Mouse (Mus musculus): Measurements from ENCODE around the gene Csrnp2. TPM values are rescaled to one million over a fixed set of nuclear protein-coding genes. Genes with fewer than 3 reads are reported as not detected.

The Csrnp2 gene
- polyA plus RNA-seq, 1 experiment: not detected

- no peak overlapping the region for H3K4me3 ChIP-seq (ENCODE audit: insufficient read depth, low read depth, low read length)
- H3K27ac ChIP-seq (ENCODE audit: insufficient read depth, low read depth, low read length): no peak overlapping the region
- TF ChIP-seq CTCF (IDR thresholded peaks at IDR 0.05; ENCODE audit: insufficient read depth, low read depth, low read length) (no peak), POLR2A (IDR thresholded peaks at IDR 0.05; ENCODE audit: insufficient read depth, low read depth, low read length) (no peak)
- WGBS: 81% methylated on average over 2 of the region's 2 CpGs
- H3K4me1 ChIP-seq (ENCODE audit: control insufficient read depth, insufficient read depth, low read length): peaks cover 22% of the 10 kb centered on the region
These were observed 29.9 kb downstream of the Csrnp2 start for GRCm38 (mm10) chr15:100465432-100465831.

- H3K4me1 ChIP-seq (ENCODE audit: control insufficient read depth, insufficient read depth, low read length): peaks cover 16% of the 10 kb centered on the region
- 22% methylated on average over 6 of the region's 6 CpGs for WGBS
- no peak overlapping the region for H3K27ac ChIP-seq (ENCODE audit: insufficient read depth, low read depth, low read length)
- no peak overlapping the region for H3K4me3 ChIP-seq (ENCODE audit: insufficient read depth, low read depth, low read length)
- 0 out of 2 replicates have a peak, but pooled peaks have one; percentile 29 for TF ChIP-seq CTCF (IDR thresholded peaks at IDR 0.05; ENCODE audit: insufficient read depth, low read depth, low read length)
- TF ChIP-seq POLR2A (IDR thresholded peaks at IDR 0.05; ENCODE audit: insufficient read depth, low read depth, low read length): no peak
These were observed 31.6 kb downstream of the Csrnp2 start for GRCm38 (mm10) chr15:100463712-100464111.

GRCm38 (mm10) chr15:100462086-100462485 is 33.2 kb downstream of the Csrnp2 start:
- Histone ChIP-seq H3K4me3 (ENCODE audit: insufficient read depth, low read depth, low read length) (no peak overlapping the region), H3K27ac (ENCODE audit: insufficient read depth, low read depth, low read length) (no peak overlapping the region), H3K4me1 (ENCODE audit: control insufficient read depth, insufficient read depth, low read length) (peaks cover 8% of the 10 kb centered on the region)
- WGBS: 50% methylated on average over 5 of the region's 5 CpGs
- TF ChIP-seq CTCF (IDR thresholded peaks at IDR 0.05; ENCODE audit: insufficient read depth, low read depth, low read length) (no peak), POLR2A (IDR thresholded peaks at IDR 0.05; ENCODE audit: insufficient read depth, low read depth, low read length) (no peak)

GRCm38 (mm10) chr15:100461646-100462045 is 33.6 kb downstream of the Csrnp2 start:
- Histone ChIP-seq H3K27ac (ENCODE audit: insufficient read depth, low read depth, low read length) (no peak overlapping the region), H3K4me1 (ENCODE audit: control insufficient read depth, insufficient read depth, low read length) (peaks cover 8% of the 10 kb centered on the region), H3K4me3 (ENCODE audit: insufficient read depth, low read depth, low read length) (no peak overlapping the region)
- TF ChIP-seq CTCF (IDR thresholded peaks at IDR 0.05; ENCODE audit: insufficient read depth, low read depth, low read length): no peak
- TF ChIP-seq POLR2A (IDR thresholded peaks at IDR 0.05; ENCODE audit: insufficient read depth, low read depth, low read length): no peak
- 70% methylated on average over 9 of the region's 9 CpGs for WGBS

DNA sequence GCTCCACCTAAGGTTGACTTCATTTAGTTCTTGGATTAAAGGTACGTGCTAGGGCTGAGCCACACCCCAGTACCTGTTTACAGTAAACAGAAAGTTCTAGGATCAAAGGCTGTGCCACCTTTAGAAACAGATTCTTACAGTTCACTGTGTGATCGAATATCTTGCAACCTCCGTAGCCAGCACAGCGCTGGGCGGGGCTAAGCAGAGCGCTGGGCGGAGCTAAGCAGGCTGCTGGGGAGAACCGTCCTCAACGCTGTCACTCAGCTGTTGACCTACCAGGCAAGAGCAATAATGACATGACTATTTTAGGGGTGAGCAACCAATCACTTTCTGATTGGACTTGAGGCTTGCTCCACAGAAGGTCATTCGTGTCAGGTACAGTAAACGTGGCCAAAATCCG is 34.3 kb downstream of the Csrnp2 start:
- Histone ChIP-seq H3K27ac (ENCODE audit: insufficient read depth, low read depth, low read length) (no peak overlapping the region), H3K4me1 (ENCODE audit: control insufficient read depth, insufficient read depth, low read length) (peaks cover 6% of the 10 kb centered on the region), H3K4me3 (ENCODE audit: insufficient read depth, low read depth, low read length) (no peak overlapping the region)
- TF ChIP-seq CTCF (IDR thresholded peaks at IDR 0.05; ENCODE audit: insufficient read depth, low read depth, low read length): no peak
- no peak for TF ChIP-seq POLR2A (IDR thresholded peaks at IDR 0.05; ENCODE audit: insufficient read depth, low read depth, low read length)
- WGBS: 22% methylated on average over 12 of the region's 12 CpGs

- no peak overlapping the region for H3K27ac ChIP-seq (ENCODE audit: insufficient read depth, low read depth, low read length)
- no peak overlapping the region for H3K4me3 ChIP-seq (ENCODE audit: insufficient read depth, low read depth, low read length)
- TF ChIP-seq POLR2A (IDR thresholded peaks at IDR 0.05; ENCODE audit: insufficient read depth, low read depth, low read length) (no peak), CTCF (IDR thresholded peaks at IDR 0.05; ENCODE audit: insufficient read depth, low read depth, low read length) (no peak)
- H3K4me1 ChIP-seq (ENCODE audit: control insufficient read depth, insufficient read depth, low read length): peaks cover 6% of the 10 kb centered on the region
- 36% methylated on average over 10 of the region's 10 CpGs for WGBS
These were observed 37.2 kb downstream of the Csrnp2 start for GRCm38 (mm10) chr15:100458055-100458454.

- Histone ChIP-seq H3K4me3 (ENCODE audit: insufficient read depth, low read depth, low read length) (no peak overlapping the region), H3K27ac (ENCODE audit: insufficient read depth, low read depth, low read length) (no peak overlapping the region), H3K4me1 (ENCODE audit: control insufficient read depth, insufficient read depth, low read length) (peaks cover 6% of the 10 kb centered on the region)
- 6% methylated on average over 17 of the region's 17 CpGs for WGBS
- TF ChIP-seq CTCF (IDR thresholded peaks at IDR 0.05; ENCODE audit: insufficient read depth, low read depth, low read length) (peak; percentile 81), POLR2A (IDR thresholded peaks at IDR 0.05; ENCODE audit: insufficient read depth, low read depth, low read length) (no peak)
These were observed 37.9 kb downstream of the Csrnp2 start for GRCm38 (mm10) chr15:100457340-100457739.

DNA sequence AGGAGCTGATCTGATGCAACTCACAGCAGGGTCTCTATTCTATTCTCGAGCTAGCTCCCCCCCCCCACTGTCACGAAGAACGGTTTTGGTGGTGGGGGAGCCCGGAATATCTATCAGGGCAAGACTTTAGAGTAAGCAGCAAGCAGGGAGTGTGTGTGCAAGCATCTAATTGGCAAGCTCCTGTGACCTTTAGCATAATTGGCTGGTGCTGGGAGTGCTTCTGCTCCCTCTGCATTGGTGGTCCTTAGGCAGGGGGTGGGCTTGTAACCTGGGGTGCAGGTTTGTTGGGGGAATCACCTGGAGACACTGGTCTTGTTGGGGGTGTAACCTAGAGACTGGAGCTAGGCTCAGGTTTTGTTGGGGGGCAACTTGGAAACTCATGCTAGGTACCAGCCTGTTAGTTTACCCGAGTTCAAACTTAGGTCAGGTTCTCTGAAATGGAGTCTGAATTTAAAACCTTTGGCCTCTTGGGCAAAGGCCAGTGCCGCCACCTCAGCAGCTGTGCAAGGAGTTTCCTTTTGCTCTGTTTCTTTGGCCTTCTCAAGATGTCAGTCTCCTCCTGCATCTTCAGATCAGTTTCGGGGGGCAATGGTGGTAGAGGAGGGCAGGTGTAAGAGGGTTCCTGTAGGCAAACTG is 38.8 kb downstream of the Csrnp2 start:
- Histone ChIP-seq H3K4me1 (ENCODE audit: control insufficient read depth, insufficient read depth, low read length) (peaks cover 3% of the 10 kb centered on the region; the same call in 1 of the 2 replicates), H3K27ac (ENCODE audit: insufficient read depth, low read depth, low read length) (no peak overlapping the region), H3K4me3 (ENCODE audit: insufficient read depth, low read depth, low read length) (no peak overlapping the region)
- no peak for TF ChIP-seq CTCF (IDR thresholded peaks at IDR 0.05; ENCODE audit: insufficient read depth, low read depth, low read length)
- 53% methylated on average over 7 of the region's 7 CpGs for WGBS

- Histone ChIP-seq H3K4me1 (ENCODE audit: control insufficient read depth, insufficient read depth, low read length) (peaks cover 7% of the 10 kb centered on the region; the same call in 1 of the 2 replicates), H3K4me3 (ENCODE audit: insufficient read depth, low read depth, low read length) (no peak overlapping the region), H3K27ac (ENCODE audit: insufficient read depth, low read depth, low read length) (no peak overlapping the region)
- no peak for TF ChIP-seq POLR2A (IDR thresholded peaks at IDR 0.05; ENCODE audit: insufficient read depth, low read depth, low read length)
- no peak for TF ChIP-seq CTCF (IDR thresholded peaks at IDR 0.05; ENCODE audit: insufficient read depth, low read depth, low read length)
- WGBS: 86% methylated on average over 11 of the region's 11 CpGs
These were observed 42.8 kb downstream of the Csrnp2 start for GRCm38 (mm10) chr15:100452486-100452885.
